Mouse (Mus musculus) cerebellum, postnatal 25 days (tissue): Measurements from ENCODE around the gene 6430571L13Rik.

Experiments
- DNase-seq, 2 experiments: peaks; one replicate each; pipeline ENCODE4 v3.0.0; 2021; ENCODE audit warnings: mixed read lengths in 2 of 2

6430571L13Rik gene

GRCm38 (mm10) chr9:107307099-107307872 is 33.1 kb upstream of the 6430571L13Rik start:
- DNase-seq = no peak

DNA sequence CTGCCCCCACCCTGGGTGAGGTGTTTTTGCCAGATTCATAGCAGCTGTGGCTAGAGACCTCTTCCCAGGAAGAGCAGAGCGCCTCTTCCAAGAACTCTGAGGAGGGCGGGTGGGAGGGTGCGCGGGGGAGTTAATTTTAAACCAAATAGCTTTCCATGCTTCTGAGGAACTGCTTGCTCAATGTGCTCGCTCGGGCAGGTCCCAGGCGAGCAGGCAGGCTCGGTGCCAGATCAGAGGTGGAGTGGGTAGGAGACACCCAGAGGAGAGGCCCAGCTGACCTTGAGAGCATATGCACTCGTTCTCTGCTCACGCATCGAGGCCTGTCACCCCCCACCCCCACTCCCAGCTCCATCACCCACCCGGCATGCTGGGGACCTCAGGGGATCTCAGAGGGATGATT is 32.5 kb upstream of the 6430571L13Rik start:
- DNase-seq = peak in 1 of 2 experiments; percentile 61

- no peak for DNase-seq
Measured at GRCm38 (mm10) chr9:107308346-107309000, 31.9 kb upstream of the 6430571L13Rik start.

GRCm38 (mm10) chr9:107309171-107309570 is 31.2 kb upstream of the 6430571L13Rik start:
- no peak for DNase-seq

GRCm38 (mm10) chr9:107309600-107309999 is 30.8 kb upstream of the 6430571L13Rik start:
- DNase-seq = no peak

DNA sequence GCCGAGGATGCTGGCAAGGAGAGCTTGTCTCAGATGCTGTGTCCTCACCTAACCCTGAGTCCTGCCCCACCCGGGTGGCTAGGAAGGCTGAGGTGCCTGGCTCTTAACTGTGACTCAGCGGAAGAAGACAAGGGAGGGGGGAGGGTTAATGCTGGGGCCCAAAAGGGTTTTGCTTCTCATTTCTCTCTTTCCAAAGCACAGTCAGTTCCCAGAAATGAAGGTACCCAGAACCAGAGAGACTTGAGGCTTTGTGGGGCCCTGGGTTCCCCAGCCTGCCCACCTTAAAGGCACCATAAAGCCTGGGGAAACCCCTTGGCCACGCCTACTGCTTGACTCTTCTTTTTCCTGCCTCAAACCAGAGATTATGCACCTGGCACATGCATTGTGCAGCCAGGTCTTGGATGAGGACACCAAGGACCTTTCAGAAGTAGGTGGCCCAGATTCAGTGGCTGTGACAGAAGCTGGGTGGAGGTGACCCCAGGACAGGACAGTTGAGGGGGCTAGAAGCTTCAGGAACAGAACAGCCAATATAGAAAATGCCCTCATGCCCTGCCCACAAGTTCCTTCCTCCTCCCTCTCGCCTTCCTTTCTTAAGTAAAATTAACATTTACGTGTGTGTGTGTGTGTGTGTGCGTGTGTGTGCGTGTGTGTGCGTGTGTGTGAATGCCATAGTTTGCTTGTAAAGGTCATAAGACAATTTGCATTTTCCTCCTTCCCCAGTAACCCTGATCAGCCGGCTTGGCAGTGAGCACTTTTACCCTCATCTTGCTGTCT is 27.4 kb upstream of the 6430571L13Rik start:
- no peak for DNase-seq

GRCm38 (mm10) chr9:107313926-107314325 is 26.5 kb upstream of the 6430571L13Rik start:
- no peak for DNase-seq

DNA sequence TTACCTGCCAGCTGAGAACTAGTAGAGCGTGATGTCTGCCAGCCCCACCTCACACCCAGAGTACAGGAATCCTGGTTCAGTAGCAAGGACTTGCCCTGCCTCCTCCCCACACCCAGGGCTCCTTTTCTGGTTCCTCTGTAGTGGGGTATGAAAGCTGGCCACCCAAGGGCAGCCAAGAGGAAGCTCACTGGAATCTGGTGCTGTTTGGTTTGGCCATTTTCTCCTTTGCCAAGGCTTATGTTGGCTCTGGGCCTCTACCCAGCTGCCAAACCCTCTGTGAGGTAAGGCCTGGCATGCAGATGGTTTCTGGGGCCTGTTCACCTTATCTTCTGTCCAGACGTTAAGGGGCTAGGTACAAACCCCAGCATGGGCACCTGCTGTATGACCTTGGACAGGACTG is 24.6 kb upstream of the 6430571L13Rik start:
- no peak for DNase-seq

- no peak for DNase-seq
Measured at GRCm38 (mm10) chr9:107322461-107323050, 17.8 kb upstream of the 6430571L13Rik start.

- peak; percentile 74 for DNase-seq
Measured at GRCm38 (mm10) chr9:107323558-107323957, 16.8 kb upstream of the 6430571L13Rik start.

DNA sequence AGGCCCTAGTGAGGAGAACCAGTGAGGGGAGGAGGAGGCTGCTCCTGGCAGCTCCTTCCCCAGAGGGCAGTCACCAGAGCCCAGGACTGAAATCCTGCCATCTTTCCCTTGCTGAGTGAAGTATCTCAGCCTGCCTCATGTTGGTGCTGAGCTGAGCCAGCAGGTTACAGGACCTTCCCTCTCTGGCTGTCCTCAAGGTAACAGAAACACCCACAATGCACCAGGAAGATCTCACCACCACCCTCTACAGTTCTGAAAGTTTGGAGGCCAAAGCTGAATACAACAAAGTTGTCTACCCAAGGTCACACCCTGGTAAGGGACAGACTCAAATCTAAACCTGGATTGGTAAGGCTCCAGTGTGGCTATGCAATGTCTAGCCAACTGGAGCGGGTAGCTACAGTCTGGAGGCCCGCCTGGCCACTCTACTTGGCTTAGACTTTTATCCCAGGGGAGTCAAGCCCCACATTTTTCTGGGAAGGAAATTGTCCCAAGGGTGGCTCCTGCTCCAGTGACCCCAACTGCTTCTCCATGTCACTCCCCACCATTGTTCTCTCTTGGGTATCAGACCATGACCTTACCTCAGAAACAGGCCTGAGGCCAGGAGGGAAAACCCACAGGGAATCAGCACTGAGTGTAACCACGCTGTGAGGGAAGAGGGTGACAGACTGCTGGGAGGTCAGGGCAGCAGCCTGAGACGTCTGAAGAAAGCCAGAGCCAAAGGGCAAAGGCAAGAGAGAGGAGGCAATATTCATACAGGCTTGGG is 15.4 kb upstream of the 6430571L13Rik start:
- peak in 1 of 2 experiments; percentile 35 for DNase-seq

DNA sequence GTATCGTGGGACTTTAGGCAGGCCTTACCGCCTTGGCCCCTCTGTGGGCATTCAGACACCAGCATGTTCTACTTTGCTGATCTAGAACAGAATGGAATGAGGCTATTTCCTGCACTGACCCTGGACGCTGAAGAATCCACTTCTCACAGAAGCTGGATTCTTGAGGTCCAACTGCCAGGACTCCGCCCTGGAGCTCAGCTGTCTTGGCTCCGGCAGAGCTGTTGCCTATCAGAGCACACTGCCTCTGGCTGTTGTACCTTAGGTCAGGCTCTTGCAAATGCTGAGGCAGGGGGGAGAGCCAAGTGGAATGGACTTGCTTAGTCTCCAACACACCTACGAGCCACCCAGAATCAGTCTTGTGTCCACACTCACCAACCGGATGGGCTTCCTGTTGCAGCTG is 14.5 kb upstream of the 6430571L13Rik start:
- DNase-seq = no peak

GRCm38 (mm10) chr9:107327879-107328620 is 12.4 kb upstream of the 6430571L13Rik start:
- no peak for DNase-seq

- no peak for DNase-seq
Measured at GRCm38 (mm10) chr9:107330791-107331190, 9.6 kb upstream of the 6430571L13Rik start.

DNA sequence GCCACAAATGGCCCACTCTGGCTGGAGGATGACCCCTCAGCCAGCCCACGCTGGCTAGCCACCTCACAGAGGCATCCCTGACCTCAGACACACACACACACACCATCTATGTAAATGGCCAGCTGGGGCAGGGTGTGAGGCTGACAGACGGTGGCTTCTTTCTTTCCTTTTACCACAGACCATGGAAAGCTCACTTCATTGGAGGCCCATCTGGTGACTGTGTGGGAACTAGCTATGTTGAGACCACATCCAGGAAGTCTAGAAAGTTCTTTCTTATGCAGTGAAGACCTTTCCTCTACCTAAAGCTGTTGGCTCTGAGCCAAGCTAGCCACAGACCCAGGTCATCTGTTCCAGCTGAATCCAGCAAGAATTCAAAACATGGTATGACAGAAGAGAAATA is 6.7 kb upstream of the 6430571L13Rik start:
- no peak for DNase-seq

DNA sequence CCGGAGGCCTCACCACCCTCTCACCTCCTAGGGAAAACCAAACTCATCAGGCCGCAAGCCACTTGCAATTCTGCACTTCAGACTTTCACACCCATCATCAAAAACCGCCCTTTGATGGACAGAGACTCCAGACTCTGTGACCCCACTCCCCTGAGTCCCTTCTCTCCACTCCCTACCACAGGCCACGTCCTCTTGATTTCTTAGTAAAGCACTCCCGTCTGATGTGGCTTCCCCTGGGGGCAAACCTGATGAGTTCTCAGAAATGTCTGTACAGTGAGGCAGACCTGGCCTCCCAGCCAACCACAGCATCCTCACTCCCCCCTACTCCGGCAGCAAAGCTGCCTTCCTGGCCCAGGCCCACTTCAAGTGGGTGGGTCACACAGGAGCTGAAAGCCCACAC is 6.0 kb upstream of the 6430571L13Rik start:
- no peak for DNase-seq

- no peak for DNase-seq
Measured at GRCm38 (mm10) chr9:107335046-107335445, 5.4 kb upstream of the 6430571L13Rik start.

DNA sequence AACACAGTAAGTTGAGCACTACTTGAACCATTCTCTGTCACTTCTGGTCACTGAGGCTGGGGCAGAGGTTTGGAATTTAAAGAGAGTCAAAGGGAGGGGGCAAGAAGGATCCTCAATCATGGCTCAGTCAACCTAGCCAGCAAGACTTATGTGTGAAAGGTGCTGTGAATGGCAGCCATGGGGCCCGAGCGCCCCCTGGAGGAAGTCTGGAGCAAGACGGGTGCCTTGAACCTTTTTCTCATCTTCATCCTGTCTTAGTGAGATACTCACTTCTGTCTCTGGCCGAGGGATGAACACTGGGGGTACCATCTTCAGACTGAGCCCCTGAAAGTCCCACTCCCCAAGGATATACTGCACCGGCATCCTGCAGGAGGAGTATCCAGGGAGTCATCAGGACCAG is 4.5 kb upstream of the 6430571L13Rik start:
- peak; percentile 85 to 86 for DNase-seq

- no peak for DNase-seq
Measured at GRCm38 (mm10) chr9:107336386-107336785, 4.0 kb upstream of the 6430571L13Rik start.

DNA sequence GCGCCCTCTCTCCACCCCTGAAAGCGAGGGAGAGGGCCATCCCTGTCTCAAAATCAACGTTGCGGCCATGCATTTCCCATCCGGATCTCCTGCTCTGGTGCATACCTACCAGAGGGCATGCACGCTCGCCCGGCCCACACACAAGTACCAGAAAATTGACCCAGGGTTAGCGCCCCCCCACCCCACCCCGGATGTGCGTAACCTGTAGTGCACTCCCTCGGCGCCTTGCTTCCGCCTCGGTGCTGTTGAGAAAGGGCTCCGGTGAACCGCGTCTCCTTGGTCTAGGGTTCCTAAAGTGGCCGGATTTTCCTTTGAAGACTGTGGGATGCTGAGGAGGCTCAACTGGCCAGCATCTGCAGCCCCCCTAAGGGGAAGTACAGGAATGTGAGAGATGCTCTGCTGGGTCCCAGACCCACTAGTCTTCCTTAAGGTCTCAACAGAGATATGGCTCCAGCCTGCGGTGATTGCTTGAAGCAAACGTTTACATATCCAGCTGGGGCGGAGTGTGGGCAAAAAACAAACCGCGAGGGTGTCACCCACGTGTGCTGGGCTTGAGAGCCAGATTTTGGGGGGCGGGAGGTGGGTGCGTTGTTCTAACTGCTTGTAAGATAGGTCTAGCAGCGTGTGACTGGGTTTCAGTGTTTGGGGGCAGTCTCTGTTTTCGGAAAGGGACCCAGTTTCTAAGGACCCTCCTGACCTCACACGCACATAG is 2.1 kb upstream of the 6430571L13Rik start, which contains the start of gene Hemk1:
TSS of gene Hemk1 (minus strand) at position 179 of the 712 bp plus-strand sequence.
- DNase-seq = peak; percentile 82 to 87
